Mouse (Mus musculus): Measurements from ENCODE around the gene Mgl2. TPM values are rescaled to one million over a fixed set of nuclear protein-coding genes. Genes with fewer than 3 reads are reported as not detected.
"Not testable (repeated sequence)": the region's sequence is repeated elsewhere in the genome, so short reads cannot be mapped to it uniquely, and the experiment has no call there.

Gene Mgl2
- polyA plus RNA-seq, 1 experiment from 2014 or later: 0.56 TPM

- not testable (repeated sequence) for H3K9me3 ChIP-seq; H3K9ac ChIP-seq (replicated peaks); H3K36me3 ChIP-seq; H3K4me2 ChIP-seq (replicated peaks); H3K4me3 ChIP-seq; ATAC-seq (replicated peaks); H3K27me3 ChIP-seq; H3K4me1 ChIP-seq; H3K27ac ChIP-seq (replicated peaks)
- 70% methylated on average over 3 of the region's 3 CpGs for WGBS
Measured at GRCm38 (mm10) chr11:70135001-70135400, 4.9 kb downstream of the Mgl2 start.

- WGBS: 91% methylated on average over 8 of the region's 8 CpGs
- not testable (repeated sequence) for H3K36me3 ChIP-seq; ATAC-seq (replicated peaks); H3K4me3 ChIP-seq; H3K4me2 ChIP-seq (replicated peaks); H3K4me1 ChIP-seq; H3K9ac ChIP-seq (replicated peaks); H3K27me3 ChIP-seq; H3K27ac ChIP-seq (replicated peaks); H3K9me3 ChIP-seq
Measured at GRCm38 (mm10) chr11:70135925-70136324, 5.8 kb downstream of the Mgl2 start.

- Histone ChIP-seq H3K4me3 (no peak overlapping the region), H3K4me1 (no peaks in the 10 kb centered on the region), H3K4me2 (replicated peaks) (no peak overlapping the region), H3K9me3 (no peaks in the 10 kb centered on the region), H3K27me3 (no peaks in the 10 kb centered on the region), H3K36me3 (no peaks in the 10 kb centered on the region), H3K27ac (replicated peaks) (no peak overlapping the region), H3K9ac (replicated peaks) (no peak overlapping the region)
- ATAC-seq (replicated peaks): no peak
- 90% methylated on average over 10 of the region's 10 CpGs for WGBS
Measured at GRCm38 (mm10) chr11:70139171-70139570, 9.0 kb downstream of the Mgl2 start.

- no peaks in the 10 kb centered on the region for H3K36me3 ChIP-seq
- H3K9me3 ChIP-seq: no peaks in the 10 kb centered on the region
- 65% methylated on average over 3 of the region's 3 CpGs for WGBS
- no peak overlapping the region for H3K4me2 ChIP-seq (replicated peaks)
- H3K27ac ChIP-seq (replicated peaks): no peak overlapping the region
- no peaks in the 10 kb centered on the region for H3K4me1 ChIP-seq
- no peak overlapping the region for H3K9ac ChIP-seq (replicated peaks)
- no peak overlapping the region for H3K4me3 ChIP-seq
- no peaks in the 10 kb centered on the region for H3K27me3 ChIP-seq
- ATAC-seq (replicated peaks): no peak
Measured at GRCm38 (mm10) chr11:70151072-70151471, 20.9 kb downstream of the Mgl2 start.

- H3K4me1 ChIP-seq; ATAC-seq (replicated peaks); H3K9me3 ChIP-seq; H3K27me3 ChIP-seq; H3K4me2 ChIP-seq (replicated peaks); H3K9ac ChIP-seq (replicated peaks); H3K36me3 ChIP-seq; H3K27ac ChIP-seq (replicated peaks); H3K4me3 ChIP-seq: not testable (repeated sequence)
- no CpG with 5 or more reads among the region's 5 CpGs for WGBS
Measured at GRCm38 (mm10) chr11:70155897-70156296, 25.8 kb downstream of the Mgl2 start, which contains the start of gene Clec10a. TSS of gene Clec10a (plus strand) at chr11:70156197.

- H3K4me2 ChIP-seq (replicated peaks): no peak overlapping the region
- H3K27me3 ChIP-seq: no peaks in the 10 kb centered on the region
- ATAC-seq (replicated peaks): no peak
- H3K4me3 ChIP-seq: no peak overlapping the region
- H3K27ac ChIP-seq (replicated peaks): no peak overlapping the region
- no peak overlapping the region for H3K9ac ChIP-seq (replicated peaks)
- no peaks in the 10 kb centered on the region for H3K4me1 ChIP-seq
- no peaks in the 10 kb centered on the region for H3K9me3 ChIP-seq
- WGBS: 69% methylated on average over 3 of the region's 3 CpGs
- H3K36me3 ChIP-seq: no peaks in the 10 kb centered on the region
Measured at GRCm38 (mm10) chr11:70162336-70162735, 32.2 kb downstream of the Mgl2 start.

- Histone ChIP-seq H3K36me3 (no peaks in the 10 kb centered on the region), H3K4me2 (replicated peaks) (no peak overlapping the region), H3K27ac (replicated peaks) (no peak overlapping the region), H3K4me3 (no peak overlapping the region), H3K4me1 (no peaks in the 10 kb centered on the region), H3K27me3 (no peaks in the 10 kb centered on the region), H3K9me3 (no peaks in the 10 kb centered on the region), H3K9ac (replicated peaks) (no peak overlapping the region)
- 72% methylated on average over 16 of the region's 16 CpGs for WGBS
- no peak for ATAC-seq (replicated peaks)
Measured at GRCm38 (mm10) chr11:70165972-70166921, 36.1 kb downstream of the Mgl2 start.

- H3K4me1 ChIP-seq: no peaks in the 10 kb centered on the region
- no peak overlapping the region for H3K27ac ChIP-seq (replicated peaks)
- no peak for ATAC-seq (replicated peaks)
- H3K9ac ChIP-seq (replicated peaks): no peak overlapping the region
- H3K4me3 ChIP-seq: no peak overlapping the region
- no peaks in the 10 kb centered on the region for H3K27me3 ChIP-seq
- H3K9me3 ChIP-seq: no peaks in the 10 kb centered on the region
- no peak overlapping the region for H3K4me2 ChIP-seq (replicated peaks)
- no peaks in the 10 kb centered on the region for H3K36me3 ChIP-seq
- 61% methylated on average over 7 of the region's 7 CpGs for whole genome bisulfite sequencing
Measured at GRCm38 (mm10) chr11:70168136-70168535, 38.0 kb downstream of the Mgl2 start.

- H3K4me1 ChIP-seq; H3K27me3 ChIP-seq; H3K9ac ChIP-seq (replicated peaks); H3K4me2 ChIP-seq (replicated peaks); H3K36me3 ChIP-seq; H3K27ac ChIP-seq (replicated peaks); H3K4me3 ChIP-seq; H3K9me3 ChIP-seq; ATAC-seq (replicated peaks): not testable (repeated sequence)
- 90% methylated on average over 7 of the region's 7 CpGs for WGBS
Measured at GRCm38 (mm10) chr11:70169471-70169870, 39.3 kb downstream of the Mgl2 start.

GRCm38 (mm10) chr11:70170291-70170690 lies 40.2 kb downstream of the Mgl2 start:
- Histone ChIP-seq H3K9me3 (no peaks in the 10 kb centered on the region), H3K4me2 (replicated peaks) (no peak overlapping the region), H3K4me1 (no peaks in the 10 kb centered on the region), H3K36me3 (no peaks in the 10 kb centered on the region), H3K9ac (replicated peaks) (no peak overlapping the region), H3K27me3 (no peaks in the 10 kb centered on the region), H3K4me3 (no peak overlapping the region), H3K27ac (replicated peaks) (no peak overlapping the region)
- 76% methylated on average over 7 of the region's 7 CpGs for WGBS
- ATAC-seq (replicated peaks): no peak

- no peak for ATAC-seq (replicated peaks)
- 82% methylated on average over 7 of the region's 7 CpGs for WGBS
- H3K4me1 ChIP-seq: no peaks in the 10 kb centered on the region
- H3K4me3 ChIP-seq: no peak overlapping the region
- no peak overlapping the region for H3K27ac ChIP-seq (replicated peaks)
- H3K9ac ChIP-seq (replicated peaks): no peak overlapping the region
- no peak overlapping the region for H3K4me2 ChIP-seq (replicated peaks)
- H3K9me3 ChIP-seq: no peaks in the 10 kb centered on the region
- no peaks in the 10 kb centered on the region for H3K36me3 ChIP-seq
- H3K27me3 ChIP-seq: no peaks in the 10 kb centered on the region
Measured at GRCm38 (mm10) chr11:70171181-70171580, 41.1 kb downstream of the Mgl2 start.

- Histone ChIP-seq H3K4me1 (no peaks in the 10 kb centered on the region), H3K27me3 (no peaks in the 10 kb centered on the region), H3K4me2 (replicated peaks) (no peak overlapping the region), H3K9me3 (no peaks in the 10 kb centered on the region), H3K27ac (replicated peaks) (no peak overlapping the region), H3K9ac (replicated peaks) (no peak overlapping the region), H3K4me3 (no peak overlapping the region), H3K36me3 (no peaks in the 10 kb centered on the region)
- ATAC-seq (replicated peaks): no peak
- 49% methylated on average over 3 of the region's 3 CpGs for WGBS
Measured at GRCm38 (mm10) chr11:70171847-70172246, 41.7 kb downstream of the Mgl2 start.

GRCm38 (mm10) chr11:70172298-70172697 lies 42.2 kb downstream of the Mgl2 start:
- Histone ChIP-seq H3K4me1 (no peaks in the 10 kb centered on the region), H3K4me2 (replicated peaks) (no peak overlapping the region), H3K4me3 (no peak overlapping the region), H3K36me3 (no peaks in the 10 kb centered on the region), H3K27ac (replicated peaks) (no peak overlapping the region), H3K27me3 (no peaks in the 10 kb centered on the region), H3K9ac (replicated peaks) (no peak overlapping the region), H3K9me3 (no peaks in the 10 kb centered on the region)
- no peak for ATAC-seq (replicated peaks)
- WGBS: 52% methylated on average over 5 of the region's 5 CpGs

Measured in forebrain, embryonic 15.5 days (tissue).